Mouse (Mus musculus) lung, adult 10 weeks (tissue): ENCODE measurements around the gene Oas1d. TPM values are rescaled to one million over a fixed set of nuclear protein-coding genes. Genes with fewer than 3 reads are reported as not detected.

Source experiments
- polyA plus RNA-seq: library from polyadenylated mRNA; stranded (reverse); fragments of 350-450 nt; fragmentation: Illumina TruSeq; extraction: RNeasy Lipid Tissue Mini Kit (QIAGEN cat#74804); gene quantifications from one replicate; pipeline ENCODE4 v1.2.3, GENCODE M21; 2014; ENCODE audit warnings: low read depth, low replicate concordance; ENCODE audit not compliant: insufficient read depth

Oas1d gene
- not detected for polyA plus RNA-seq

GRCm38 (mm10) chr5:120914204-120914603, at the start of gene Oas1d:
Gene Oas1d, plus strand, starts transcription at chr5:120914536.

GRCm38 (mm10) chr5:120887413-120887812, 26.9 kb upstream of the Oas1d start, which contains the start of gene Oas1g:
Gene Oas1g, minus strand, starts transcription at chr5:120887613.

GRCm38 (mm10) chr5:120906791-120907733, 7.3 kb upstream of the Oas1d start, which contains the start of gene Oas1a:
Gene Oas1a, minus strand, starts transcription at chr5:120907521.

Other genes with a start within 250 kb of the Oas1d start
- gene Dtx1, start 202.6 kb upstream of the Oas1d start, polyA plus RNA-seq, result 4.4 TPM
- gene Oas2, start 164.7 kb upstream of the Oas1d start, polyA plus RNA-seq, result 2.7 TPM
- gene Oas3, start 136.9 kb upstream of the Oas1d start, polyA plus RNA-seq, result 1.0 TPM
- gene Oas1e, start 119.0 kb upstream of the Oas1d start, polyA plus RNA-seq, result not detected
- 3.5 TPM for gene Oas1c, start 102.0 kb upstream of the Oas1d start, polyA plus RNA-seq
- gene Oas1f, start 67.2 kb upstream of the Oas1d start, polyA plus RNA-seq, result not detected
- not detected for gene Oas1h, start 53.1 kb upstream of the Oas1d start, polyA plus RNA-seq
- 2.8 TPM for gene Oas1g, start 26.9 kb upstream of the Oas1d start, polyA plus RNA-seq
- 11.5 TPM for gene Oas1a, start 7.0 kb upstream of the Oas1d start, polyA plus RNA-seq
- not detected for gene Rph3a, start 95.6 kb downstream of the Oas1d start, polyA plus RNA-seq